7 mouse cellular contexts compared by ENCODE assay signal in genomic region chr15:102295633-102296367, GRCm38 (mm10). TPM values are rescaled to one million over a fixed set of nuclear protein-coding genes. Genes with fewer than 3 reads are reported as not detected.
DNase-seq lines count a peak whose midpoint lies in the region; ATAC-seq lines count a peak whose summit lies in the region.

Gene Espl1, plus strand, starts transcription at chr15:102296266.

- H3K36me3 ChIP-seq in embryonic facial prominence, embryonic 10.5 days (replicated peaks), result peaks cover 30% of the 10 kb centered on the region
- H3K36me3 ChIP-seq in limb, embryonic 11.5 days (ENCODE audit: control insufficient read depth, insufficient read depth, low read length), result peaks cover 18% of the 10 kb centered on the region
- 0 out of 2 replicates have a peak, but pooled peaks cover 7% of the 10 kb centered on the region for H3K36me3 ChIP-seq in midbrain, embryonic 14.5 days (ENCODE audit: control insufficient read depth, insufficient read depth, low read length)

- peak within 1 kb of the TSS; percentile 89 for H3K4me3 ChIP-seq in embryonic facial prominence, embryonic 10.5 days
- peak within 1 kb of the TSS; percentile 61 for H3K4me3 ChIP-seq in limb, embryonic 11.5 days (ENCODE audit: low read depth, low read length)
- H3K4me3 ChIP-seq in midbrain, embryonic 14.5 days (replicated peaks; ENCODE audit: low read depth, low read length), result peak within 1 kb of the TSS; percentile 41

- no peaks in the 10 kb centered on the region for H3K27me3 ChIP-seq in embryonic facial prominence, embryonic 10.5 days (replicated peaks; ENCODE audit: low read depth, poor library complexity, severe bottlenecking)
- H3K27me3 ChIP-seq in limb, embryonic 11.5 days (ENCODE audit: control insufficient read depth, insufficient read depth, low read length), result no peaks in the 10 kb centered on the region
- H3K27me3 ChIP-seq in midbrain, embryonic 14.5 days (ENCODE audit: control insufficient read depth, insufficient read depth, low read length), result no peaks in the 10 kb centered on the region

- DNase-seq in adrenal gland, postnatal 10 days, result peak; percentile 96
- peak; percentile 97 for DNase-seq in embryonic facial prominence, embryonic 10.5 days (ENCODE audit: low spot score)
- DNase-seq in heart, adult 11 months, result peak; percentile 99
- DNase-seq in kidney, adult 18-20 months, result peak; percentile 96
- peak; percentile 98 for DNase-seq in limb, embryonic 11.5 days (ENCODE audit: low spot score)
- peak; percentile 98 for DNase-seq in midbrain, embryonic 14.5 days
- DNase-seq in spleen, adult 18-20 months, result peak; percentile 88 to 95

- peak; percentile 95 for ATAC-seq in limb, embryonic 11.5 days (ENCODE audit: insufficient number of reproducible peaks, low FRiP score, low TSS enrichment, low read depth)
- peak; percentile 97 for ATAC-seq in midbrain, embryonic 14.5 days (ENCODE audit: low FRiP score, low TSS enrichment)

- H3K9ac ChIP-seq in limb, embryonic 11.5 days (ENCODE audit: low read length), result 0 out of 2 replicates have a peak within 1 kb of the TSS, but pooled peaks have one; percentile 28
- 0 out of 2 replicates have a peak within 1 kb of the TSS, but pooled peaks have one; percentile 34 for H3K9ac ChIP-seq in midbrain, embryonic 14.5 days (replicated peaks; ENCODE audit: low read length)

- H3K4me1 ChIP-seq in embryonic facial prominence, embryonic 10.5 days, result peaks cover 20% of the 10 kb centered on the region
- H3K4me1 ChIP-seq in limb, embryonic 11.5 days (ENCODE audit: control insufficient read depth, insufficient read depth, low read length), result no peaks in the 10 kb centered on the region
- peaks cover 6% of the 10 kb centered on the region; the same call in 1 of the 2 replicates for H3K4me1 ChIP-seq in midbrain, embryonic 14.5 days (ENCODE audit: control insufficient read depth, insufficient read depth, low read length)

- H3K27ac ChIP-seq in embryonic facial prominence, embryonic 10.5 days (replicated peaks), result peak within 1 kb of the TSS; percentile 83
- H3K27ac ChIP-seq in limb, embryonic 11.5 days (replicated peaks; ENCODE audit: low read depth, low read length), result no peak within 1 kb of the TSS
- 0 out of 2 replicates have a peak within 1 kb of the TSS, but pooled peaks have one; percentile 5 for H3K27ac ChIP-seq in midbrain, embryonic 14.5 days (replicated peaks; ENCODE audit: low read depth, low read length)

- H3K9me3 ChIP-seq in embryonic facial prominence, embryonic 10.5 days, result no peaks in the 10 kb centered on the region
- no peaks in the 10 kb centered on the region for H3K9me3 ChIP-seq in limb, embryonic 11.5 days (ENCODE audit: control insufficient read depth, low read length)
- H3K9me3 ChIP-seq in midbrain, embryonic 14.5 days (ENCODE audit: control insufficient read depth, low read length), result no peaks in the 10 kb centered on the region

- WGBS in embryonic facial prominence, embryonic 10.5 days, result 8% methylated on average over 25 of the region's 25 CpGs
- 7% methylated on average over 25 of the region's 25 CpGs for WGBS in limb, embryonic 11.5 days
- WGBS in midbrain, embryonic 14.5 days, result 8% methylated on average over 25 of the region's 25 CpGs

- peak within 1 kb of the TSS; percentile 61 for H3K4me2 ChIP-seq in limb, embryonic 11.5 days (ENCODE audit: low read depth, severe bottlenecking)
- H3K4me2 ChIP-seq in midbrain, embryonic 14.5 days (ENCODE audit: low read length), result peak within 1 kb of the TSS; percentile 80

RNA-seq across cellular contexts. Expression of gene Espl1, which starts in this region (rescaled TPM):
- 10 to 100 TPM in 1 of 2 experiments, 1 to 10 TPM in 1; 8.8 to 11.9 TPM for total RNA-seq in adrenal gland, postnatal 10 days (2021)
- polyA plus RNA-seq in embryonic facial prominence, embryonic 10.5 days (2016; fragmentation: Nextera tagmentation; extraction: Ambion mirVana), result 55.4 and 57.6 TPM in 2 replicates
- 43.3 and 46.9 TPM in 2 replicates for polyA plus RNA-seq in limb, embryonic 11.5 days (2014; fragmentation: Nextera tagmentation; extraction: Ambion mirVana)
- polyA plus RNA-seq in midbrain, embryonic 14.5 days (2014; fragmentation: Nextera tagmentation; extraction: Ambion mirVana), result 4.9 and 9.1 TPM in 2 replicates
